Mouse (Mus musculus): Measurements from ENCODE around the gene Krt84.
"Not testable (repeated sequence)": the region's sequence is repeated elsewhere in the genome, so short reads cannot be mapped to it uniquely, and the experiment has no call there.

Krt84 gene

DNA sequence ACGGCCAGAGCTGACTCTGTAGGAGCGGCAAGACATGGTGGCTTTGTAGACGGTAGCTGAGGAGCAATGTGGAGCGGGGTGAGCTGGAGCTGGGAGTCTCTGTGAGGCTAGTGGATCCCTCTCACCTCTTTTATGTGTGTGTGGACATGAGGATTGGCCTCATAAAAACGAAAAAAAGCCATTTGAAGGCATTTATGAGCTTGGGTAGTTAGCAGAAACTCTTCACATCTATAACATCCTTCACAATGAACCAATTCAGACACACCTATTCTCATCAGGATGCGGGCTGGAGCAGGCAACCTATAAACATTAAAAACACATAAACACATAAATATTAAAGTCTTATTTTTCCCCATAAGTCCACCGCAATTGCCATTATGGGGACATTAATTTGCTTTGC lies at the start of gene Krt84:
Krt84 (minus strand) TSS at position 101 of the 400 bp plus-strand sequence.
- DNase-seq (ENCODE audit: low read depth, low spot score) = no peak

DNA sequence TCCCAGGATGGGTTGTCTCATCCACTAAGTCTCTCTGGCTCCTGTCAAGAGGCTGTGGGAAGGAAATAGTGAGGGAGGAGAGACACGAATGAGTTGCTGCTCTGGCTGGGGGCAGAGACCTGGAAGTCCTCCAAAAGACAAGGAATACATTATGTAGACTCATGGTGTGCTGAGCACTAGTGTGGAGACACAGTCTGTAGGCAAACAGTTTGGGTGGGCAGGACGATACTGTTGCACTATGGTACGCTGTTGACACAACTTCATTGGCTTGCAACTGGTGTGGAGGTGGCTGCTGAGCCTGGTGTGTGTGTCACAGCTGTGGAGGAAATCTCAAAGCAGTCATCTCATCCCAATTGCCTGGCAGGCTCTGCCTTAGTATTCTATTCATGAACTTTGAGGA lies 49.1 kb upstream of the Krt84 start:
- DNase-seq (ENCODE audit: low read depth, low spot score) = no peak

DNA sequence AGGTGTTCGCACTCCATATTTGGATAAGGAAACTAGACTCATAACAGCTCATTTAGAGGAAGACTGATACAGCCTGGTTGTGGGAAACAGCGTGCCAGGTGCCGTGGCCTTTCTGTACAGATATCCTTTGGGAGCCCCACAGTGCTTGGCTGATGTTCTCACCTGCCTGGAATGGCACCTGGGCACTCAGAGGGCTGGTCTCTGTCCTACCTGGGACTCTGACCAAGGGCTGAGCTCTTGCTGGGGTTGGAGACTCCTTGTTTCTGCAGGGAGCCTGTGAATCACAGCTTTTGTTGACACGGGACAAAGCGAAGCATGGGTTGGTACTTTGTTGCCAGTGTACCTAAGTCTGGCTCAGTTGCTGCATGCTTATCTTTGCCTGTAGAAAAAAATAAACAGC lies 42.9 kb upstream of the Krt84 start:
- DNase-seq (ENCODE audit: low read depth, low spot score) = no peak

DNA sequence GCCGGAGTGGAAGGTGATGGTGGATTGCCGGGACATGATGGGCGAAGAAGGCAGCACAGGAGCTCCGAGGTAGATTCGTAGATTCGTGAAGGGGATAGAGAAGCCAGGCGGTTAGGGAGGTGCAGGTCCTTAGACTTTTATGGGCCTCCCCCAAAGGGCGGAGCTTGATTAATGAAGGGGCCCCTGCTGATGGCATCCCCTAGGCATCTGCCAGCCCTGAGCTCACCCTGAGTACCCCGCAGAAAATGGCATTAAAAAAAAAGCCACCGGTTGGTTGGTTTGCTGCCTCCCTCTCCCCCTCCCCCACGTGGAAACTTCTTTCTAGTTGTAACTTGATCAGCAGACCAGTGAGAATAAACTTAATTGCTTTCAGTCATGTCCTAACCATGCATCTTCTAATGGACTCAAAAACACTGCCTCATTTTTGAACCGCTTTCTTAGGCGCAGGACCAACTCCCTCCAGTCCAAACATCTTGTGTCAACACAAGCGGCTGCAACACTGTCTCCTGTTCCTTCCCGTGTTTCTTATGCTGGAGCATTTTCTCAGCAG lies 41.3 kb upstream of the Krt84 start, which contains the start of gene Krt75:
Krt75 (minus strand) TSS at position 109 of the 550 bp plus-strand sequence.
- DNase-seq (ENCODE audit: low read depth, low spot score) = no peak

DNA sequence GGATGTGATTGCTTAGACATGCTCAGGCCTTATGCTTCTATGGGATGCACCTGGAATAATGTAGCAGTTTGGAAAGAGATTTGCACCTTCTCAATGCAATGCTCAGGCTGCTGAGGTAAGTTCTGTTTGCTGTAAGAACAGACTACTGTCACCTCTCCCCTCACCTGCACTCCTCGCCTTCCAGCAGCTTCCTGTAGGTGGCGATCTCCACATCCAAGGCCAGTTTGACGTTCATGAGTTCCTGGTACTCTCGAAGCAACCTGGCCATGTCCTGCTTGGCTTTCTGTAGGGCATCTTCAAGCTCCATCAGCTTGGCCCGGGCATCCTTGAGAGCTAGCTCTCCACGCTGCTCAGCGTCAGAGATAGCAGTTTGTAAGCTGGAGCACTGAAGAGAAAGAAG lies 35.2 kb upstream of the Krt84 start:
- DNase-seq (ENCODE audit: low read depth, low spot score) = peak; percentile 27

DNA sequence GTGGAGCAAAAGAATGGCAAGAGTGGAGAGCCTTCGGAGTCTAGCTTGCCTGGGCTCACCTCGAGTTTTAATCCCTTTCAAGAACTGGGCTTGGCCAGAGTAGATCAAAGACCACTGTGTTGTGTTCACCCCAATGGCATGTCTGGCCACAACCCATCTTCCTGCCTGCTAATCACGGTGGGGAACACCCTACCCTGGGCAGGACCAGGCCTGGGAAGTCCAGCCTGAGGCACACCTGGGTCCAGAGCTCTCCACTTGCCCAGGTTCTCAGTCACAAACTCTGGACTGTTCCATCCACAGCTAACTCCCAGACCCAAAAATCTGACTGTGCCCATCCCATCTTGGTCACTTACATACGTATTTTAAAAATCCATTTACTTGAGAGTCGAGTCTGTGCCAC lies 30.2 kb upstream of the Krt84 start, which contains the start of gene Krt90:
Krt90 (minus strand) TSS at position 101 of the 400 bp plus-strand sequence.
- DNase-seq (ENCODE audit: low read depth, low spot score) = no peak

DNA sequence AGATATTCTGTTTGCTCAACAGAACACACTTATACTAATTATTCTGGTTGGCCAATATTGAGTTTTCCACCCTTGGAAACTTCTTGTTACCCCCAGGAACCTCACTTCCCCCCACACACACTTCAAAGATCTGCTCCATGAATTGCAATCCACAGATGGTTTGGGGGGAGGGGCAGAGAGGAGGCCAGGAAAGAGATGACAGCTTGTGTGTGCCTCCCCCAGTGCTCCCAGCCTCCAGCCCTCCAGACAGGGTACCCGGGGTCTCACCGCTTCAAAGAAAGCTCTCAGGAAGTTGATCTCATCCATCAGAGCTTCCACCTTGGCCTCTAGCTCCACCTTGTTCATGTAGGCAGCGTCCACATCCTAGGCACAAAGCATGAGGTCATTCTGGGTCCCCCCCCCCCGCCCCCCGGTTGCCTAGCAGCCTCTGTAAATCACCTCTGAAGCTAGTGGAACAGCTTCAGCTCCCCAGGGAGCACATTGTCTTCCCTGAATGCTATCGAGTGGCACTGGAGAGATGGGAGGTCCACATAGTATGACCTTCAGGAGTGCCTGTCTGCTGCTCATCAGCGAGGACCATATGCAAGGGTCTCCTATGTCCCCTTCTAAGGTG lies 25.5 kb upstream of the Krt84 start:
- DNase-seq (ENCODE audit: low read depth, low spot score) = peak; percentile 53

DNA sequence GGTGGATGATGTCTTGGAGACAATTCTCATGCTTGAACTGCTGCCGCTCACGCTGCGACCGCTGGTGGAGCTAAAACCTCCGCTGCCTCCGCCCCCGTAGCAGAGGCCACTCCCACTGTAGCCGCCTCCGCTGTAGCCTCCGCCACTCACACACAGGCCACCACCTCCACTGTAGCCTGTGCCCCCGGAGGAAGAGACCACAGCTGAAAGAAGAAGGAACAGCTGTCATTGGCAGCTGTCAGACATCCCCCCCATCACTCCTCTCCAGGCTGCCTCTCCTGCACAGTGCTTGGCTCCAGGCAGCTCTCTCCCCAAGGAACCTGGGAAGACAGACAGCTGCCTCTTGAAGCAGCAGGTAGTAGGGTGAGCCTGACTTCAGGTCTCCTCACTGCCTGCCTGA lies 20.5 kb upstream of the Krt84 start:
- peak; percentile 49 for DNase-seq (ENCODE audit: low read depth, low spot score)

DNA sequence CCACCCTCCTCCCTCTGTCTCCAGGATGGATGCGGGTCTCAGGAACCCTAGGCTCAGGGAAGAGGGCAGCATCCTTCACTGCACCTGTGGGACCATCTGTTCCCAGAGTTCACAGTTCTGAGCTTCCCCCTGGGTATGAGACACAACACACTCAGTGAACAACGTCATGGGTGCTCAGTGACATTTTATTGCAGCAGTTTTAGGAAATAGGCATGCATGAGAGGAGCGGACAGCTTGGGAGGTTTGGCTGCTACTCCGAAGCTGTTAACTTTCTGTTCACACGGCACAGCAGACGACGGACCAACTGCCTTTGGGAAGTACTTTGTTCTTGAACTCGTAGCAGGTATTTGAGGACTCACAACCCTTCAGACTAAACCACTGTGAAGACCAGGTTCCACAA lies 19.6 kb upstream of the Krt84 start:
- no peak for DNase-seq (ENCODE audit: low read depth, low spot score)

DNA sequence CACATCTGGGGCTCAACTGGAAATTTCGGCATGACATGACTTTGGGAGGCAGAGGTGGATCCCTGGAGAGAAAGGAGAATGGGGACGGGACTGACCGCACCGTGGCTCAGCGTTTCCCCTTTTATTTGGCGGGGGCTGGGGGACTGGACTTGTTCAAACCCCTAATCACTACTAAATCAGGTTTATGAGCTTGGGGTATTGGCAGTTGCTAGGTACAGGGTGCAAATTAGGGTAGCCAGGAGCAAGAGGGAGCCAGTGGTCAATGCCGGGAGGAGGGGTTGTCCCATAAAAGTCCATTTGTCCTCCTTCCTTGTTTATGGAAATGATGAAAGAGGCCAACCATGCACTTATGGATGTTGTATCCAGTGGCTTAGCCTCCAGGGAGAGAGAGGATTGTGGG lies 17.9 kb upstream of the Krt84 start, which contains the start of gene Krt82:
Krt82 (minus strand) TSS at position 101 of the 400 bp plus-strand sequence.
- DNase-seq (ENCODE audit: low read depth, low spot score) = no peak

DNA sequence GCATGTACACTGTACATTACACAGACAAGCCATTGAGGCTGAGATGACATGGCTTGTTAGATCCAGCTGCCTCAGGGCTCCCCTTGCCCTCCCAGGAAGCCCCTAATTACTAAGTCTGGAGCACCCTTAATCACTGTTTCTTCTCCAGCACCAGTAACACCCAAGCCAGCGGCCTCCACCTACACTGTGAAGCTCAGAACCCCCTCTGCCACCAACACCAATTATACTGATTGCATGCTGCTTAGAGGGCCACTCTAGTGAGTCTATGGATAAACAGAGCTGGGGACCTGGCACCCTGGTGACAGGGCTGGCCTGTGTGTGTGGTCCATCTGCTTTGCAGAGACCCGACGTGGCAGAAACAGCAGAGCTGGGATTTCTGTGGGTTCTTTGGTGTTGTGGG lies 11.9 kb upstream of the Krt84 start:
- no peak for DNase-seq (ENCODE audit: low read depth, low spot score)

DNA sequence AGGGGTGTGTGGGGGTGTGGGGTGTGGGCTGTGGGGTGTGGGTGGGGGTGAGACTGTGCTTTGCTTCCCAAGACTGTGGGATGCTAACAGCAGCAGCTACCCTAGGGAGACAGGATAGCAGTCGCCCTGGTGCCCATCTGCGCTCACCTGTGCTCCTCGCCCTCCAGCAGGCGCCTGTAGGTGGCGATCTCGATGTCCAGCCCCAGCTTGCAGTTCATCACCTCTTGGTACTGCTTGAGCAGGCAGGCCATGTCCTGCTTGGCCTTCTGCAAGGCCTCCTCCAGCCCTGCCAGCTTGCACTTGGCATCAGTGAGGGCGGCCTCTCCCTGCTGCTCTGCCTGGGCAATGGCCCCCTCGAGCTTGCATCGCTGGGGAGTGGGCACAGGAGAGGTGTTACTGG lies 9.9 kb upstream of the Krt84 start:
- peak; percentile 11 for DNase-seq (ENCODE audit: low read depth, low spot score)

DNA sequence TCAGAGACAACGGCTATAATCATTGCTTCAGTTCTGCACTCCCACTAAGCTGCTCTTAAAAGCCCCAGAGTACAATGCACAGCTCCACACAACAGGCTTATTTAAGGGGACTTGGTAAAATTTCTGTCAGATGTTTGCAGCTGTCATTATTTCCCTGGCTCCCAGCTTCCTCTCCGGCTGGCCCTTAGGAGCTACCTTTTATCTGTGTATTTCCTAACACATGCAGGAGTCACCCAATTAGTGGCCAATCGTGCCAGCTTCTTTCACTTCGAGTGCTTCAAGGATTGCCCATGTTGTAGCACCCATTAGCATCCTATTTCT lies 5.9 kb upstream of the Krt84 start:
- no peak for DNase-seq (ENCODE audit: low read depth, low spot score)

DNA sequence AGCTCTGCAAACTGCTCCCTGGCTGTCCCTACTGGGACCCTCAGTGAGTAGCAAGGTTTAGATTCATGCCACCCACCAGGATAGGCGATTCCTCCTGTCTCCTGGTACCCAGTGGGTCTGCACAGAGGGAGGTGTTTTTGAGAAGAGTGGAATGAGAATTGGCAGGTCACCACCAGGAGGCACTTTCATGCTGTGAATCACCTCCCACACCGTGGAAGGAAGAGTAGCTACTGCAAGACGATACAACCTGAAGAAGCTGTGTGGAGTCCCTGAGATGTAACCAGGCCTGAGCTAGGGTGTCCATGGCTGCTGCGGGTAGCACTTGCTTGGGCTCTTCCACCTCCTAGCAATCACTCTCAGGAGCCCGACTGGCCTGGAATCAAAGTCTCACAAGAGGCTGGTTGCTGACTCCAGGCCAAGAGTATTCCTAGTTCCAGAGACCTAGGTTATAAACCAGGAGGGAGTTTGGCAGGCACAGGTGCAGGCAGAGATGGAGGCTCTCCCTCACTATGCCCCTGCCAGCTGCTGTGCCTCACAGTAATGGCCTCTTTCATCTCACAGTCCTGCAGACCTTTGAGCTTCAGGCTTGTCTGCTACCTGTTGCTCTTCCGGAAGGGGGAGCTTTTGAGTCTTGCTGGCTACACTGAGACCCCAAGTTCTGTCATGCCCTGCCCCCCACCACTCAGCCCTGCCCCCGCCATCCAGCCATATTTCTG lies 5.4 kb upstream of the Krt84 start:
- DNase-seq (ENCODE audit: low read depth, low spot score) = no peak

DNA sequence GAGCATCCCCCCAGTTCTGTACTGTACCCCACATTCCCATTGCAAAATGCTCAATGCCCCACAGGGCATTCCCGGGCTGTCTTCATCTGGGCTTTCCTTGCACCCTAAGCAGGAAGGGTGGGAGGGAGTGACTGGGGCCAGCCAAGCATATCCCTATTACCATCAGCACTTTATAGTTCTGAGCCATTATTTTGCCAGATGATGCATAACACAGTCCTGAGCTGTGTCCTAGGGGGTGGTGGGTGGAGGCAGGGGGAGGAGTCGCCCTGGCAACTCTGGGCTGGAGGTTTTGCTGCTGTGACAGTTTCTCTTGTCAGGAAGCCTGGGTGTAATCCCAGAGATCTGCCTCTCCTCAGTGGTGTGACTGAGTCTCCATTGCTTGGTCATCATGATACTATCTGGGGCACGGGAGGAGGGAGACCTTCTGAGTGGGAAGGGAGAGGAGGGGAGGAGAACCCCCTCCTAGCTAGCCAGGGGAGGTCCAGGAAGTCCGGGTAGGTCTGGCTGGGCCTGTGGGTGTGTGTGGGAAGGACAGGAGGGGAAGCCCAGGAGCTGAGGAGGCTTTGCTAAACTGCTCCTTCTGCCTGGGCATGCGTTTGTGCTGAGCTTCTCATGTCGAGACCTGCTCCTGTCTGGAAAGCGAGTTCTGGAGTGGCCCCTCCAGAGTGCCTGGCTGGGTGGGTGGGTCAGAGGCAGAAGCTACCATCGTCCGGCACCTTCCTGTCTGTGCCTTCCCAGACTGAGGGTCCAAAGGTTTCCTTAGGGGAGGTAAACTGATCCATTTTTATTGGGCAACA lies 3.6 kb upstream of the Krt84 start:
- DNase-seq (ENCODE audit: low read depth, low spot score) = no peak

DNA sequence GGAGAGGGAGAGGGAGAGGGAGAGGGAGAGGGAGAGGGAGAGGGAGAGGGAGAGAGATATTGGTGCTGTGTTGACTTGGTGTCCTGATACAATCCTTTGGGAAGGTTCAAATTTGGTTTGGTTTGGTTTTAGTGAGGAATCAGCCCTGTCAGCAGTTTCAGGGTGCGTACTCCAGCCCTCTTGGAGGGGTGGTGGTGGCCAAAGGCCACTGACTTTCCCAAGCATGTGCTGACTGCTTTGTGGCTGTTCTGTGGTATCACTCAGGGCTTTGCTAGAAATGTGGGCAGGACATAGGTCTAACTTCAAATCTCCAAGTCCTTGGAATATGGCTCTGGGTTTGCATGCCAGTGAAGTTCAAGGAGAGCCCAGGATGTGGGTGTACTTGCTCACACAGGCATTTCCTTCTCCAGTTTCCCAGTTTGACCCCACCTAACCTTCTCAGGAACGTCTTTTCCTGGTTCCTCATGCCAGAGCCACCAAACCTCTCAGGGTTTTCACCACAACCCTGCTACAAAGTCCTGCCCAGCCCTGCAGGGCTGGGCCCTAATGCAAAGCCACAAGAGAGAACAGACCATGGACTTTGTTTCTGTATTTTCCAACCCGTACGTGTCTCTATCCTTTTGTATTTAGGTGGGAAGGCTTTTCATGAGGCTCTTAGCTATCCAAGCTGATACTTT lies 9.9 kb downstream of the Krt84 start:
- DNase-seq (ENCODE audit: low read depth, low spot score) = no peak

DNA sequence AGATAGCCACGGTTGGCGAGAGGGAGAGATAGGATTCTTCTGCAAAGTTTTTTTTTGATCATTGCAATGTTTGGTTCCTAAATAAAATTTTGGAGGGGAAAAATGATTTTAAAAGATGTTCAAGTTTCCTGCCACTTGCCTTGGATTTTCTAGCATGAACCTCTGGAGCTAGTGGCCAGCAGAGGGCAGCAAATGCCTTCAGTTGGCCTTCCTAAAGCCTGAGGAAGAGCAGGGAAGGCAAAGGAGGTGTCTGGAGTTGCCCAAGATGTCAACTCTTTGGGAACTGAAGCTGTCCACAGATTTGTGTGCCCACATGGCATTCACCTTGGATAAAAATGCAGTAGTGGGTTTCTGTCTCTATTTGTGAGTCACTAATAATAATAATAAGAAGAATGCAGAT lies 12.8 kb downstream of the Krt84 start:
- DNase-seq (ENCODE audit: low read depth, low spot score) = peak; percentile 58

DNA sequence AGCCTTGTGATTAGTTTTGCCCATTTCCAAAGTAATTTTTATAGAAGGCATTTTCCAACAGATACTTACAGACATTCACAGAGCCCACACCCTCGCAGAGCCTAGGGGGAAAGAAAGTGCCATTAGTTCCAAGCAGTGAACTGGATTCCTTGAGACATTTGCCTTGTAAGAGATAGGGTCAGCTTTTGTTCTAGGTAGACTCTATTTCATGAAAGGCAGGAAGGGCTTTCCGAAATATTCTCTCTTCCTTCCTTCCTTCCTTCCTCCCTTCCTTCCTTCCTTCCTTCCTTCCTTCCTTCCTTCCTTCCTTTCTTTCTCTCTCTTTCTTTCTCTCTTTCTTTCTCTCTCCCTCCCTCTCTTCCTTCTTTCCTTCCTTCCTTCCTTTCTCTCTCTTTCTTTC lies 15.5 kb downstream of the Krt84 start, which contains the start of gene Gm49425:
Gm49425 (minus strand) TSS at position 101 of the 400 bp plus-strand sequence.
- not testable (repeated sequence) for DNase-seq (ENCODE audit: low read depth, low spot score)

DNA sequence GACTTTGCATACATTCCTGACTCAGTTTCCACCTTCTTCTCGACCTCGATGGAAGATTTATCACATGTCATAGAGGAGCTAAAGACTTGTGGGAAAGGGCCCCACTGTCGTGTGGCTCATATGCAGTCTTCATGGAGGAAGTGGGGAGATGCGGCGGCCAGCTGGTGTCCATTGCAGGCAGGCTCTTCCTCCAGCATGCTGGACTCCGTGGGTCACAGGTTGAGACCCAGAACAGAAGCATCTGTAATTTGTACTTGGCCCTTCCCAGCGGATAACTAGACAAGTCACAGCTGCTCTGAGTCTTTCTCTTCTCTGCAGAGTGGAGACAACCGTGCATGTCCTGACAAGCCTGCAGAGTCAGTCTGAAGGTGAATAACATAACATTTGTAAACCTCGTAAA lies 24.4 kb downstream of the Krt84 start:
- DNase-seq (ENCODE audit: low read depth, low spot score) = no peak

DNA sequence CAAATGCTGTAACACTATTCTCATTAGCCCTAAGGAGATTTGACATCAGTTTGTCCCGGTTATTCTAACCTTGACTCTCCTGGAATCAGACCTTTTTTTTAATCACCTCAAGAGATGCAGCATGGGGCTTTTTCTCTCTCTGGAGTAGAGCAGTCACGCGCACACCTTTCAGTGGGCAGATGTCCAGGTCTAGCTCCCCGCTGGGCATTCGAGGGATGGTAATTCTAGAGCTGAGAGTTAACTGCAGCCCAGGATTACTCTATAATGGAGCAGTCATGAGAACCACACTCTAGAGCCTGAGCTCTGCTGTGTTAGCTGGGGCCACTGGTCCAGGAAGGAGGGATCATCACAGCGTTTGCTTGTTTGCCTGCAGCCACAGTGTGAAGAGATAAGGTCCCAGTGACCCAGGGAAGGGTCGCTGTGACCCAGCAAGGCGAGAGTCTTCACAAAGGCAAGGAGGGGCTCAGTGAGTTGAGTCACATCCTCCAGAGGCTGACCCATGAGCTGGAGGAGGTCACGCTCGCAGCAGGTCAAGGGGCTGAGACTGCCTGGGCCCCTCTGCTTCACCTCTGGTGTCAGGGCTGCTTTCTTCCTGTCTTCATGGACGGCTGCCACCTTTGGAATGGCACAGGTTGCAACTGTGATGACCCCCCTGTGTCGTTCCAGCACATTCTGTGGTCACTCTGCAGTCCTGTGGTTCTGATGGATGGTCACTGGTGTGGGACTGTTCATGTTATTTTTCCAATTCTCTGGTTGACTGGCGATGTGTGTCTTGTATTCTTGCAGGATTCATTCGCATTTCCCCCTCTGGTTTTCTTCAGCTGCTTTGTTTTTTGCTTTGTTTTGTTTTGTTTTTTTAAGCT lies 25.5 kb downstream of the Krt84 start:
- DNase-seq (ENCODE audit: low read depth, low spot score) = no peak

DNA sequence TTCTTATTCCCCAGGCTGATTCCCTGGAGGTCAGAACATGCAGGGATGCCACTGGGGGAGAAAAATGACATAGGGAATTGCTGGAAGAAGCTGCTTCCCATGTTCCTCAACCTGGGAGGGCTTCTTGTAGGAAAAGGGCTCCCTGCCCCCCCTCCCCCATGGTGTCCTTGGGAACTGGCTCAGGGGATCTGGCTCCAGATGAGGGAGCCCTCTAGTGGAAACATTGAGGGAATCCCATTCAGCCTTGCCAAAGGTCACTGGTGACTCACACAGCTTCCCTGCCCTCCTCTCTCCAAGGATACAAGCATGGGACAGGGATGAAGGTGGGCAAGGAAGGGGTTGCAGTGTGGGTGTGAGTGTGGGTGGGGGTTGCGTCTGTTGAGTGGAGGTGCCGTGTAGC lies 35.4 kb downstream of the Krt84 start:
- peak; percentile 66 for DNase-seq (ENCODE audit: low read depth, low spot score)
